Comparison of ENCODE assay signal across 16 mouse cellular contexts in genomic region chr11:35375072-35375471, GRCm38 (mm10).
"Had no signal": no experiment of that assay in that cellular context is flagged by ENCODE, and none has a peak within 500 bp of the region (broad histone marks: within the 10 kb centered on the region; RNA-seq: fewer than 3 reads in every experiment).

No protein-coding gene starts in this region.

- H3K9ac ChIP-seq: kidney, embryonic 15.5 days; liver, embryonic 13.5 days had no signal

- H3K27me3 ChIP-seq: kidney, embryonic 15.5 days; liver, embryonic 13.5 days had no signal

- H3K27ac ChIP-seq: kidney, embryonic 15.5 days; liver, embryonic 13.5 days had no signal

- DNase-seq: kidney, adult 2 months; kidney, postnatal 14 days; kidney, postnatal 4 days; liver, embryonic 13.5 days; lung, adult 2 months; lung, postnatal 14 days; lung, postnatal 4 days; midbrain, embryonic 14.5 days; right cerebral cortex, adult 18-20 months; right cerebral cortex, postnatal 14 days; thymus, adult 2 months; thymus, postnatal 14 days; thymus, postnatal 4 days had no signal

- H3K4me3 ChIP-seq: kidney, embryonic 15.5 days; liver, embryonic 13.5 days had no signal

- ATAC-seq: intestine, postnatal 0 days had no signal

- H3K4me2 ChIP-seq: kidney, embryonic 15.5 days; liver, embryonic 13.5 days; midbrain, embryonic 11.5 days had no signal

- H3K4me1 ChIP-seq: liver, embryonic 13.5 days had no signal

- H3K9me3 ChIP-seq: kidney, embryonic 15.5 days had no signal

- H3K36me3 ChIP-seq: kidney, embryonic 15.5 days; liver, embryonic 13.5 days had no signal
